Comparison of ENCODE assay signal across 13 mouse cellular contexts in the genomic region with DNA sequence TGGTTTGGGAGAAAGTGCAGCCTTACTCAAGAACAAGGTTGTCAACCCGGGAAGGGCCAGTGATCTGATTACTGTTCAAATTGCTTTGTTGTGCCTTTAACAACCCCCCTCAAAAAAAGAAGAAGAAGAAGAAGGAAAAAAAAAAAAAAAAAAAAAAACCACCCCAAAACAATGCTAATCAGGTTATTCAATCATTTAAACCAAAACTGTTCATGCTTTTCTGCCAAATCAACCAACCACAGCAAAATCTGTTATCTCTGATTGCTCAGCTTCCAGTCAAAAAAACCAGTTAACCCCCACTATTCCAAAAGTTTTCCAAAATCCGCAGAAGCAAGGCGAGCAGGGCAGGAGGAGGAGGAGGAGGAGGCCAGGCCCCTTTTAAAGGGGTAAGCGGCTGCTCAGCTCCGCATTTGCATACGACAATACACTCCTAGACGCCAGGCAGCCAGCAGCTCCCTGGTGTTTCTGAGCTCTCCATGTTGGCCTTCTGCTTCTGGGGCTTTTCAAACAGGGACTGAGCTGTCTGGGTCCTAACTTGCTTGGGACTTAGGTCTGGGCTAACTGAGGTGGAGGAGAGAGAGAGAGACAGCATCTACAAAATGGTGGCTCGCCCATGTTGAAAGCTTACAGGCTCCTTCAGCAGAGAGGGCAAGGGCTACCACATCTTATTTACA. TPM values are rescaled to one million over a fixed set of nuclear protein-coding genes. Genes with fewer than 3 reads are reported as not detected.
DNase-seq lines count a peak whose midpoint lies in the region.
"Had no signal": no experiment of that assay in that cellular context is flagged by ENCODE, and none has a peak within 500 bp of the region (broad histone marks: within the 10 kb centered on the region; RNA-seq: fewer than 3 reads in every experiment).

No protein-coding gene starts in this region.

- intact Hi-C loops in gastrocnemius, postnatal 14 days (cut with DNase I; ENCODE audit: low total_unique reads), result no loop called here

- DNase-seq in cerebellum, postnatal 10 days, result peak; percentile 52 to 56
- no peak for DNase-seq in cerebellum, adult 9-10 months
- peak; percentile 16 for DNase-seq in retina, postnatal 1 day
- DNase-seq in retina, embryonic 14.5 days (ENCODE audit: low spot score), result no peak
- DNase-seq in mesoderm, embryonic 11.5 days (ENCODE audit: low read depth, low spot score), result peak; percentile 22
- no peak for DNase-seq in urinary bladder, postnatal 36 days (ENCODE audit: low spot score in 2 of 2)
- DNase-seq in urinary bladder, postnatal 10 days (ENCODE audit: low spot score), result no peak
- DNase-seq in gastrocnemius, postnatal 14 days, result no peak
- DNase-seq: cerebellum, adult 11-12 months; heart, adult 18-20 months; layer of hippocampus, adult 9-11 months; lung, adult 2 months; right cerebral cortex, adult 18-20 months had no signal

RNA-seq across cellular contexts. Expression of a gene that starts 42.6 kb away (rescaled TPM):
- total RNA-seq in gastrocnemius, postnatal 14 days (2021), result 10 to 100 TPM; 58.6 to 67.1 TPM

Comparison
In these comparisons a context has a peak if more than half of its experiments do, and no peak if none do; other contexts are left out.
1. DNase-seq: peak in cerebellum, postnatal 10 days (2 of 2), retina, postnatal 1 day (single experiment) and mesoderm, embryonic 11.5 days (single experiment); none in cerebellum, adult 9-10 months (single experiment), retina, embryonic 14.5 days (single experiment), urinary bladder, postnatal 36 days (0 of 2), urinary bladder, postnatal 10 days (single experiment) and gastrocnemius, postnatal 14 days (single experiment).